Mouse (Mus musculus) ovary, postnatal 10 days (tissue): ENCODE measurements around the gene Dmap1.

Experiments
- DNase-seq: peaks from one replicate; pipeline ENCODE4 v3.0.0; 2022; ENCODE audit warnings: low spot score

Dmap1 gene

GRCm38 (mm10) chr4:117655500-117655863 lies 26.6 kb downstream of the Dmap1 start:
- no peak for DNase-seq

- DNase-seq = no peak
Observed at GRCm38 (mm10) chr4:117654703-117655499, 27.2 kb downstream of the Dmap1 start.

- DNase-seq = no peak
Observed at GRCm38 (mm10) chr4:117654016-117654702, 27.9 kb downstream of the Dmap1 start.

GRCm38 (mm10) chr4:117652727-117653126 lies 29.3 kb downstream of the Dmap1 start:
- no peak for DNase-seq

DNA sequence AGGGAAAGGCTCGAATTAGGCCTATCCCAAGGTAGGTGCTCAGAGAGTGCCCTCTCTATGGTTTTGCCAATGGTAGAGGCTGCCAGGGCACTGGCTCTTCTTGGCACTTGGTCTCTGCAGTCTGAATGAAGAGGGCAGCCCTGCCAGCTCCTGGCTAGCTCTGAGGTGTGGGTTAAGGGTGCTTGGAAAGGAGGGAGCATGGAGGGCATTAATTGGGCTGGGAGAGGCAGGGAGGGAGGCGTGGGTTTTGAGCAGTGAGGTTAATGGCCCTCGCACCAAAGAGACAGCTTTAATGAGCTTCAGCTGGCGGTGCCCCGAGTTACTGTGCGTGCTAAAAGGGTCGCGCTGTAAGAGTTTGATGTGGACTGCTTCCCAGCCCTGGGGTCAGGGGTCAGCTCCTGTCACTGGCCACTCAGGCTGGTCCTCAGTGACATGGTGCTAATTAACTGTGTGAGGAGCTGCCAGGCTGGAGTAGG lies 30.4 kb downstream of the Dmap1 start:
- no peak for DNase-seq

GRCm38 (mm10) chr4:117646926-117647755 lies 34.9 kb downstream of the Dmap1 start:
- no peak for DNase-seq

- DNase-seq = no peak
Observed at GRCm38 (mm10) chr4:117646496-117646895, 35.6 kb downstream of the Dmap1 start.

DNA sequence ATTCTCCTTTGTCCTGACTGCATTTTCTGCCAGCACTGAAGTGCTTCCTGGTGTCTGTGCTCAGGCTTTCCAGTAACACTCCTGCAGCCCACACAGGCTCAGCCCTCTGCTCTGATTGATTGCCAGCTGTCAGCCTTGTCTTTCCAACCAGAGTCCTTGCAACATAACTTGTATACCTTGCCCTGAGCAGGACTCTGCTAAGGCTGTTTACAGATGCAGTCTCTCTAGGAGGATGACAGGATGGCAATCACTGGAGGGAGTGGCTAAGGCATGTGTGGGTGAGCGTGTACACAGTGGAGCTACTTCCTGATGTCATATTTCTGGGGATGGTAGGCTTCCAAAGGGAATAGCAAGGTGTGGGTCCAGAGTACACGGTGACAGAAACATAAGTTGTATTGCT lies 36.2 kb downstream of the Dmap1 start:
- no peak for DNase-seq

GRCm38 (mm10) chr4:117645031-117645435 lies 37.0 kb downstream of the Dmap1 start:
- no peak for DNase-seq

- no peak for DNase-seq
Observed at GRCm38 (mm10) chr4:117641804-117642203, 40.3 kb downstream of the Dmap1 start.

- DNase-seq = no peak
Observed at GRCm38 (mm10) chr4:117640925-117641703, 41.0 kb downstream of the Dmap1 start.

- DNase-seq = no peak
Observed at GRCm38 (mm10) chr4:117636891-117637613, 45.0 kb downstream of the Dmap1 start.

DNA sequence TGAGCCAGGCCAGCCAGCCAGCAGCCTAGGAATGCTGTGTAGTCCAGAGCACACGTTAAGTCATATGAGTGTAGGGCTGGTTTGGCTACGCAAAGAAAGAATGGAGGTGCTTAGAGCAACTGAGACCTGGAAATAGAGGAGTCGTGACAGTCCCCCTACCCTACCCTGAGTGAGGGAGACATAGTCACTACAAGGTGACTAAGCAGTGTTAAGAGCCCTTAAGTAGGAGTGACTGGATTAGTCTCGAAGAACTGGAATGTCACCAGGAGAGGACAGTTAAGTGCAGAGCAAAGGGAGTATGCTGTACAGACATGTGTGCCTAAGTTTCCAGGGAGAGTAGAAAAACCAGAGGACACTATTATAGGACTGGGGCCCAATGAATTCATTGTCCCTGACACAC lies 45.9 kb downstream of the Dmap1 start:
- no peak for DNase-seq

- DNase-seq = no peak
Observed at GRCm38 (mm10) chr4:117634642-117635041, 47.4 kb downstream of the Dmap1 start.

DNA sequence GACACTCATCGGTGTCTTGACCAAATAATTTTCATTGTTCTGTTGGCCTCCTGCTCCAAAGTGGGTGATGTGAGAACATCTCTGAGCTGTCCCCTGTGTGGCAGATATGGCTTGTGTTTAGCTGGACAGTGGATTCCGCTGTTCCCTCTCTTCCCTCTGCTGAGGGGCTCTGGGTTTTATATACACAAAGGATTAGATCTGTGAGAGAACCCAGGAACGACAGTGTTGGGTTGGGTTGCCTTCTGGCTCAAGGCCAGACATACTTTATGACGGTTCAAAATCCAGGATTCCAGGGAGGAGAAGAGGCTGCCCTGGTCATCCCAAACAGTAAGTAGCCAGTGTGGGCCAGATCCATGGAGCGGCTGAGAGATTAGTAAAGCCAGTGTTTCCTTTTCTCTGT lies 48.5 kb downstream of the Dmap1 start:
- DNase-seq = no peak

- no peak for DNase-seq
Observed at GRCm38 (mm10) chr4:117630053-117630670, 51.9 kb downstream of the Dmap1 start.

- DNase-seq = no peak
Observed at GRCm38 (mm10) chr4:117628464-117628863, 53.6 kb downstream of the Dmap1 start.
